Mouse (Mus musculus): ENCODE results near the gene Atrx. TPM values are rescaled to one million over a fixed set of nuclear protein-coding genes. Genes with fewer than 3 reads are reported as not detected.

Atrx gene
- polyA plus RNA-seq, 1 experiment from 2014 or later: 35.0 TPM

GRCm38 (mm10) chrX:105794806-105795403 is 134.3 kb downstream of the Atrx start:
- no peak overlapping the region for H3K4me3 ChIP-seq (ENCODE audit: low read depth, low read length)
- no peak for TF ChIP-seq CTCF (IDR thresholded peaks at IDR 0.05; ENCODE audit: low read depth)
- TF ChIP-seq EP300 (IDR thresholded peaks at IDR 0.05; ENCODE audit: low read depth): no peak
- no peak overlapping the region for H3K27ac ChIP-seq (ENCODE audit: low read depth)
- H3K9ac ChIP-seq (replicated peaks): no peak overlapping the region
- ATAC-seq (no peak), DNase-seq (no peak)
- H3K36me3 ChIP-seq (replicated peaks; ENCODE audit: insufficient read depth, low read length): no peaks in the 10 kb centered on the region
- no peak overlapping the region for H3K4me2 ChIP-seq (ENCODE audit: low read depth, low read length)
- no peaks in the 10 kb centered on the region for H3K4me1 ChIP-seq (ENCODE audit: insufficient read depth)
- no peaks in the 10 kb centered on the region for H3K9me3 ChIP-seq (ENCODE audit: low read length)
- 50% methylated on average over 8 of the region's 8 CpGs for WGBS (ENCODE audit: insufficient replicate concordance)
- no peaks in the 10 kb centered on the region for H3K27me3 ChIP-seq (ENCODE audit: insufficient read depth, low read length)

- Histone ChIP-seq H3K9ac (replicated peaks) (no peak overlapping the region), H3K4me3 (ENCODE audit: low read depth, low read length) (no peak overlapping the region), H3K27me3 (ENCODE audit: insufficient read depth, low read length) (peaks cover 10% of the 10 kb centered on the region; the same call in 1 of the 2 replicates), H3K36me3 (replicated peaks; ENCODE audit: insufficient read depth, low read length) (no peaks in the 10 kb centered on the region), H3K4me1 (ENCODE audit: insufficient read depth) (no peaks in the 10 kb centered on the region), H3K27ac (ENCODE audit: low read depth) (no peak overlapping the region), H3K4me2 (ENCODE audit: low read depth, low read length) (no peak overlapping the region), H3K9me3 (ENCODE audit: low read length) (no peaks in the 10 kb centered on the region)
- TF ChIP-seq EP300 (IDR thresholded peaks at IDR 0.05; ENCODE audit: low read depth): no peak
- ATAC-seq (no peak), DNase-seq (no peak)
- WGBS (ENCODE audit: insufficient replicate concordance): 81% methylated on average over 5 of the region's 5 CpGs
Measured at GRCm38 (mm10) chrX:105773281-105773680, 155.9 kb downstream of the Atrx start.

GRCm38 (mm10) chrX:105767932-105768331 is 161.3 kb downstream of the Atrx start:
- TF ChIP-seq CTCF (IDR thresholded peaks at IDR 0.05; ENCODE audit: low read depth) (no peak), EP300 (IDR thresholded peaks at IDR 0.05; ENCODE audit: low read depth) (no peak)
- no peak for DNase-seq
- WGBS (ENCODE audit: insufficient replicate concordance): 88% methylated on average over 3 of the region's 3 CpGs
- H3K9ac ChIP-seq (replicated peaks): no peak overlapping the region
- no peaks in the 10 kb centered on the region; the same call in 1 of the 2 replicates for H3K4me1 ChIP-seq (ENCODE audit: insufficient read depth)
- no peak overlapping the region for H3K4me2 ChIP-seq (ENCODE audit: low read depth, low read length)
- no peaks in the 10 kb centered on the region for H3K9me3 ChIP-seq (ENCODE audit: low read length)
- no peak overlapping the region for H3K27ac ChIP-seq (ENCODE audit: low read depth)
- no peak overlapping the region for H3K4me3 ChIP-seq (ENCODE audit: low read depth, low read length)
- ATAC-seq: no peak
- H3K27me3 ChIP-seq (ENCODE audit: insufficient read depth, low read length): peaks cover 34% of the 10 kb centered on the region
- no peaks in the 10 kb centered on the region for H3K36me3 ChIP-seq (replicated peaks; ENCODE audit: insufficient read depth, low read length)

GRCm38 (mm10) chrX:105767177-105767764 is 161.9 kb downstream of the Atrx start:
- WGBS (ENCODE audit: insufficient replicate concordance): 38% methylated on average over 9 of the region's 9 CpGs
- Histone ChIP-seq H3K27ac (ENCODE audit: low read depth) (no peak overlapping the region), H3K9me3 (ENCODE audit: low read length) (no peaks in the 10 kb centered on the region), H3K36me3 (replicated peaks; ENCODE audit: insufficient read depth, low read length) (no peaks in the 10 kb centered on the region), H3K4me3 (ENCODE audit: low read depth, low read length) (no peak overlapping the region), H3K4me2 (ENCODE audit: low read depth, low read length) (no peak overlapping the region), H3K9ac (replicated peaks) (no peak overlapping the region), H3K27me3 (ENCODE audit: insufficient read depth, low read length) (peaks cover 40% of the 10 kb centered on the region), H3K4me1 (ENCODE audit: insufficient read depth) (no peaks in the 10 kb centered on the region; the same call in 1 of the 2 replicates)
- TF ChIP-seq EP300 (IDR thresholded peaks at IDR 0.05; ENCODE audit: low read depth) (no peak), CTCF (IDR thresholded peaks at IDR 0.05; ENCODE audit: low read depth) (no peak)
- ATAC-seq (no peak), DNase-seq (no peak)

GRCm38 (mm10) chrX:105766013-105766412 is 163.2 kb downstream of the Atrx start:
- Histone ChIP-seq H3K36me3 (replicated peaks; ENCODE audit: insufficient read depth, low read length) (no peaks in the 10 kb centered on the region), H3K27me3 (ENCODE audit: insufficient read depth, low read length) (peaks cover 37% of the 10 kb centered on the region), H3K27ac (ENCODE audit: low read depth) (no peak overlapping the region), H3K4me1 (ENCODE audit: insufficient read depth) (no peaks in the 10 kb centered on the region; the same call in 1 of the 2 replicates), H3K4me2 (ENCODE audit: low read depth, low read length) (no peak overlapping the region), H3K9me3 (ENCODE audit: low read length) (no peaks in the 10 kb centered on the region), H3K9ac (replicated peaks) (no peak overlapping the region), H3K4me3 (ENCODE audit: low read depth, low read length) (no peak overlapping the region)
- no peak for ATAC-seq
- 45% methylated on average over 5 of the region's 6 CpGs for WGBS (ENCODE audit: insufficient replicate concordance)
- DNase-seq: no peak
- TF ChIP-seq EP300 (IDR thresholded peaks at IDR 0.05; ENCODE audit: low read depth): no peak
- TF ChIP-seq CTCF (IDR thresholded peaks at IDR 0.05; ENCODE audit: low read depth): no peak

- ATAC-seq: no peak
- DNase-seq: no peak
Measured at GRCm38 (mm10) chrX:105765005-105765706, 164.0 kb downstream of the Atrx start.

More at GRCm38 (mm10) chrX:105765005-105765706, 164.0 kb downstream of the Atrx start:
- H3K27ac ChIP-seq (ENCODE audit: low read depth): no peak overlapping the region
- H3K4me3 ChIP-seq (ENCODE audit: low read depth, low read length): peak overlapping the region; percentile 40; the same call in 1 of the 2 replicates
- H3K4me2 ChIP-seq (ENCODE audit: low read depth, low read length): peak overlapping the region; percentile 54
- H3K27me3 ChIP-seq (ENCODE audit: insufficient read depth, low read length): peaks cover 36% of the 10 kb centered on the region
- no peaks in the 10 kb centered on the region for H3K36me3 ChIP-seq (replicated peaks; ENCODE audit: insufficient read depth, low read length)
- TF ChIP-seq EP300 (IDR thresholded peaks at IDR 0.05; ENCODE audit: low read depth): no peak
- TF ChIP-seq CTCF (IDR thresholded peaks at IDR 0.05; ENCODE audit: low read depth): no peak
- no peak overlapping the region for H3K9ac ChIP-seq (replicated peaks)
- no peaks in the 10 kb centered on the region for H3K9me3 ChIP-seq (ENCODE audit: low read length)
- no peaks in the 10 kb centered on the region; the same call in 1 of the 2 replicates for H3K4me1 ChIP-seq (ENCODE audit: insufficient read depth)
- WGBS (ENCODE audit: insufficient replicate concordance): 17% methylated on average over 22 of the region's 36 CpGs
